20 mouse cellular contexts compared by ENCODE assay signal in the genomic region with DNA sequence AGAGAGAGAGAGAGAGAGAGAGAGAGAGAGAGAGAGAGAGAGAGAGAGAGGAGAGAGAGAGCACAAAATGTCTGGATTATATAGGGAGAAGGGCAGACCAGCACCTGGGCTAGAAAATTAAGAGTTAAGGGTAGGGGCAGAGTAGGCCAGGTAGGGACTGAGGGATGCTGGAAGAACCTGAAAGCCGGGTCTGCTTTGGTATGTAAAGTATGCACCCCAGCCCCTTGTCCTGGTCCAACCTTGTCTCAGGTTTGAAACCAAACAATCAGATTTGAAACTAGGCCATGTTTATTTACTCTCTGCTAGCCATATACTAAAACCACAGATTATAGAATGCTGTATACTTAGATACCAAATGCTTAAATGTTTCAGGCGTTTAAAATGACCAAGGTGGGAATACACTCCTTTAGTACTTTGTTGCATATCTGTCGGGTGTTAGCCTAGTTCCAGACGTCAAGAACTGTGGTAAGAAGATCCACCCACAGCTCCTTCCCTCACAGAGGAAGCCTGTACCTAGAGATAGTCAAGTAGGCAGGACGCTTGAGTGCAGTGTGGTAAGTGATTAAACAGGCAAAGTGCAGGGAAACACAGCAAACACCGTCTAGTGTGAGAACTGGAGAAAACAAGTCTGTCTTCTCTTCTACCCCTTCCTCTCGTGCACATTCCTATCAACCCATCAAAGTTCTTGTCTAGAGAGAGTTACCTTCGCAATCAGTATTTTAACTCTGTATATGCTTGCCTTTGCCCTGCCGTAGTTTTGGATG. TPM values are rescaled to one million over a fixed set of nuclear protein-coding genes. Genes with fewer than 3 reads are reported as not detected.
DNase-seq lines count a peak whose midpoint lies in the region; ATAC-seq and TF ChIP-seq lines count a peak whose summit lies in the region.
"Had no signal": no experiment of that assay in that cellular context is flagged by ENCODE, and none has a peak within 500 bp of the region (broad histone marks: within the 10 kb centered on the region; RNA-seq: fewer than 3 reads in every experiment).

No protein-coding gene starts in this region.

- no peaks in the 10 kb centered on the region for H3K27me3 ChIP-seq in stomach, embryonic 15.5 days (replicated peaks)
- H3K27me3 ChIP-seq in stomach, postnatal 0 days (ENCODE audit: control insufficient read depth, insufficient read depth, low read length): no peaks in the 10 kb centered on the region
- no peaks in the 10 kb centered on the region for H3K27me3 ChIP-seq in heart, embryonic 10.5 days (ENCODE audit: insufficient read depth, poor library complexity, severe bottlenecking)
- H3K27me3 ChIP-seq: embryonic facial prominence, embryonic 13.5 days; forebrain, embryonic 12.5 days; Patski had no signal

- H3K9me3 ChIP-seq in stomach, embryonic 15.5 days: no peaks in the 10 kb centered on the region
- no peaks in the 10 kb centered on the region for H3K9me3 ChIP-seq in stomach, postnatal 0 days (ENCODE audit: control insufficient read depth, low read length)
- H3K9me3 ChIP-seq in heart, embryonic 10.5 days: no peaks in the 10 kb centered on the region
- H3K9me3 ChIP-seq: embryonic facial prominence, embryonic 13.5 days; forebrain, embryonic 12.5 days had no signal

- TF ChIP-seq CTCF in stomach, postnatal 0 days (IDR thresholded peaks at IDR 0.05; ENCODE audit: low read depth): no peak

- no peaks in the 10 kb centered on the region for H3K4me1 ChIP-seq in stomach, embryonic 15.5 days
- no peaks in the 10 kb centered on the region for H3K4me1 ChIP-seq in stomach, postnatal 0 days (replicated peaks; ENCODE audit: control insufficient read depth, insufficient read depth)
- H3K4me1 ChIP-seq in heart, embryonic 10.5 days: peaks cover 4% of the 10 kb centered on the region; the same call in 1 of the 2 replicates
- H3K4me1 ChIP-seq: embryonic facial prominence, embryonic 13.5 days; forebrain, embryonic 12.5 days had no signal

- H3K4me2 ChIP-seq in stomach, embryonic 15.5 days: no peak overlapping the region
- no peak overlapping the region for H3K4me2 ChIP-seq in stomach, postnatal 0 days (replicated peaks; ENCODE audit: low read depth)
- H3K4me2 ChIP-seq: embryonic facial prominence, embryonic 13.5 days; forebrain, embryonic 12.5 days had no signal

- no peaks in the 10 kb centered on the region for H3K36me3 ChIP-seq in stomach, embryonic 15.5 days
- no peaks in the 10 kb centered on the region for H3K36me3 ChIP-seq in stomach, postnatal 0 days (ENCODE audit: control insufficient read depth, insufficient read depth, low read length)
- no peaks in the 10 kb centered on the region for H3K36me3 ChIP-seq in heart, embryonic 10.5 days
- H3K36me3 ChIP-seq: embryonic facial prominence, embryonic 13.5 days; forebrain, embryonic 12.5 days had no signal

- no peak for DNase-seq in frontal cortex, postnatal 10 days (ENCODE audit: low spot score in 2 of 2)
- DNase-seq in stomach, postnatal 0 days (ENCODE audit: low spot score): no peak
- DNase-seq in natural killer cell, adult 2 months (ENCODE audit: low spot score in 2 of 2): no peak
- no peak for DNase-seq in heart, embryonic 10.5 days (ENCODE audit: low spot score)
- DNase-seq: adrenal gland, postnatal 36 days; cerebellum, adult 11-12 months; cerebellum, postnatal 36 days; heart, adult 18-20 months; heart, postnatal 36 days; lung, adult 2 months; midbrain, embryonic 14.5 days; spleen, adult 18-20 months had no signal

- TF ChIP-seq EP300 in stomach, postnatal 0 days (optimal IDR thresholded peaks at IDR 0.05): no peak

- H3K9ac ChIP-seq in stomach, embryonic 15.5 days: no peak overlapping the region
- no peak overlapping the region for H3K9ac ChIP-seq in stomach, postnatal 0 days (ENCODE audit: low read length)
- H3K9ac ChIP-seq: embryonic facial prominence, embryonic 13.5 days; forebrain, embryonic 12.5 days had no signal

- H3K27ac ChIP-seq in stomach, embryonic 15.5 days: no peak overlapping the region
- H3K27ac ChIP-seq in stomach, postnatal 0 days (replicated peaks): no peak overlapping the region
- no peak overlapping the region for H3K27ac ChIP-seq in heart, embryonic 10.5 days
- H3K27ac ChIP-seq: embryonic facial prominence, embryonic 13.5 days; forebrain, embryonic 12.5 days; kidney, postnatal 0 days had no signal

- WGBS in stomach, embryonic 15.5 days: 48% methylated on average over 9 of the region's 9 CpGs
- 50% methylated on average over 9 of the region's 9 CpGs for WGBS in stomach, postnatal 0 days
- 49% methylated on average over 9 of the region's 9 CpGs for WGBS in heart, embryonic 10.5 days

- H3K4me3 ChIP-seq in stomach, embryonic 15.5 days (replicated peaks): no peak overlapping the region
- no peak overlapping the region for H3K4me3 ChIP-seq in stomach, postnatal 0 days (ENCODE audit: low read depth, low read length)
- H3K4me3 ChIP-seq in heart, embryonic 10.5 days: no peak overlapping the region
- H3K4me3 ChIP-seq: embryonic facial prominence, embryonic 13.5 days; forebrain, embryonic 12.5 days had no signal

- ATAC-seq in frontal cortex, adult (ENCODE audit: low TSS enrichment): peak; percentile 52; the same call in 1 of the 2 replicates
- peak; percentile 76; the same call in 1 of the 2 replicates for ATAC-seq in stomach, embryonic 15.5 days (ENCODE audit: insufficient read depth, low FRiP score, low read depth)
- no peak for ATAC-seq in stomach, postnatal 0 days (ENCODE audit: low FRiP score, low TSS enrichment)
- ATAC-seq in hematopoietic stem cell, adult 5-6 weeks (replicated peaks in 1 of 2; ENCODE audit: insufficient read depth in 1 of 2, low FRiP score in 2 of 2, low TSS enrichment in 1 of 2, low read depth in 1 of 2, poor library complexity in 2 of 2, severe bottlenecking in 2 of 2): peak; percentile 56 to 69; a peak in 2 of 4 replicates
- peak; percentile 99 for ATAC-seq in megakaryocyte progenitor cell, adult 5-6 weeks (replicated peaks; ENCODE audit: poor library complexity)
- ATAC-seq: Patski had no signal

RNA-seq across cellular contexts. Expression of a gene that starts 20.2 kb away (rescaled TPM):
- 0.55 and 1.0 TPM in 2 replicates for polyA plus RNA-seq in stomach, embryonic 15.5 days (2015; fragmentation: Nextera tagmentation; extraction: Ambion mirVana)
- 0.58 and 0.59 TPM in 2 replicates for polyA plus RNA-seq in stomach, postnatal 0 days (2015; fragmentation: Nextera tagmentation; extraction: Ambion mirVana)
- total RNA-seq in hematopoietic stem cell, adult 5-6 weeks (2017): 1.3 and 2.5 TPM in 2 replicates
- total RNA-seq in megakaryocyte progenitor cell, adult 5-6 weeks (2015): 0.32 and 0.44 TPM in 2 replicates
- total RNA-seq in megakaryocyte progenitor cell, adult 5-6 weeks (2017): 0.50 TPM in 1 of 2 replicates, not detected in the other
- polyA plus RNA-seq in heart, embryonic 10.5 days (2016; fragmentation: Nextera tagmentation; extraction: Ambion mirVana): 0.09 and 0.58 TPM in 2 replicates
- total RNA-seq: heart, adult 18-20 months had no signal

RNA-seq across cellular contexts. Expression of a gene that starts 38.5 kb away (rescaled TPM):
- 30.9 and 31.0 TPM in 2 replicates for polyA plus RNA-seq in stomach, embryonic 15.5 days (2015; fragmentation: Nextera tagmentation; extraction: Ambion mirVana)
- 17.1 and 18.0 TPM in 2 replicates for polyA plus RNA-seq in stomach, postnatal 0 days (2015; fragmentation: Nextera tagmentation; extraction: Ambion mirVana)
- total RNA-seq in hematopoietic stem cell, adult 5-6 weeks (2017): 14.1 and 18.0 TPM in 2 replicates
- 6.9 and 8.1 TPM in 2 replicates for total RNA-seq in megakaryocyte progenitor cell, adult 5-6 weeks (2015)
- total RNA-seq in megakaryocyte progenitor cell, adult 5-6 weeks (2017): 10.5 and 12.4 TPM in 2 replicates
- polyA plus RNA-seq in heart, embryonic 10.5 days (2016; fragmentation: Nextera tagmentation; extraction: Ambion mirVana): 17.5 and 18.1 TPM in 2 replicates
